Mouse (Mus musculus) embryo, embryonic 9.5 days (tissue): ENCODE data around the gene Tas2r110.

ENCODE experiments used
- DNase-seq: peaks from one replicate; pipeline ENCODE4 v3.0.0-alpha.2; 2017; ENCODE audit errors: extremely low spot score

Tas2r110 gene

GRCm38 (mm10) chr6:132867708-132868107, at the start of gene Tas2r110:
TSS of gene Tas2r110 (plus strand) at chr6:132868008.
- DNase-seq, result no peak

- DNase-seq, result no peak
These were observed 21.0 kb upstream of the Tas2r110 start, which contains the start of gene Tas2r123 for GRCm38 (mm10) chr6:132846842-132847241. TSS of gene Tas2r123 (plus strand) at chr6:132847142.

GRCm38 (mm10) chr6:132855138-132855537, 12.7 kb upstream of the Tas2r110 start, which contains the start of gene Tas2r116:
TSS of gene Tas2r116 (plus strand) at chr6:132855438.
- DNase-seq, result no peak

GRCm38 (mm10) chr6:132892711-132893110, 24.9 kb downstream of the Tas2r110 start, which contains the start of gene Tas2r113:
TSS of gene Tas2r113 (plus strand) at chr6:132893011.
- no peak for DNase-seq

GRCm38 (mm10) chr6:132909351-132909750, 41.5 kb downstream of the Tas2r110 start, which contains the start of gene Tas2r125:
TSS of gene Tas2r125 (plus strand) at chr6:132909651.
- no peak for DNase-seq
